7 mouse cellular contexts compared by ENCODE assay signal in genomic region chr6:113308141-113308540, GRCm38 (mm10). TPM values are rescaled to one million over a fixed set of nuclear protein-coding genes. Genes with fewer than 3 reads are reported as not detected.
DNase-seq lines count a peak whose midpoint lies in the region; ATAC-seq and TF ChIP-seq lines count a peak whose summit lies in the region.

No protein-coding gene starts in this region.

- ATAC-seq in megakaryocyte progenitor cell, adult 5-6 weeks (replicated peaks; ENCODE audit: poor library complexity), result peak; percentile 6; the same call in 1 of the 2 replicates
- ATAC-seq in stomach, embryonic 15.5 days (ENCODE audit: insufficient read depth, low FRiP score, low read depth), result no peak

- H3K27me3 ChIP-seq in C2C12 (ENCODE audit: control insufficient read depth, insufficient read depth, insufficient read length) (no peaks in the 10 kb centered on the region), ES-Bruce4 (ENCODE audit: control insufficient read depth, insufficient read depth, low read length, poor library complexity, severe bottlenecking) (no peaks in the 10 kb centered on the region)
- H3K27me3 ChIP-seq in stomach, embryonic 15.5 days (replicated peaks), result no peaks in the 10 kb centered on the region

- peak; percentile 37 for TF ChIP-seq CTCF in C2C12 (IDR thresholded peaks at IDR 0.05; ENCODE audit: control insufficient read depth, insufficient read depth, insufficient read length)
- no peak for TF ChIP-seq CTCF in ES-Bruce4 (IDR thresholded peaks at IDR 0.05; ENCODE audit: low read depth, low read length)

- H3K36me3 ChIP-seq in C2C12 (ENCODE audit: control insufficient read depth, insufficient read depth), result peaks cover 28% of the 10 kb centered on the region
- H3K36me3 ChIP-seq in ES-Bruce4 (ENCODE audit: control insufficient read depth, insufficient read depth, low read length, poor library complexity, severe bottlenecking), result peaks cover 25% of the 10 kb centered on the region
- H3K36me3 ChIP-seq in stomach, embryonic 15.5 days, result peaks cover 5% of the 10 kb centered on the region; the same call in 1 of the 2 replicates

- H3K9me3 ChIP-seq in ES-Bruce4 (replicated peaks; ENCODE audit: control insufficient read depth, insufficient read depth, low read length, poor library complexity, severe bottlenecking), result no peaks in the 10 kb centered on the region
- no peaks in the 10 kb centered on the region for H3K9me3 ChIP-seq in stomach, embryonic 15.5 days

- TF ChIP-seq EP300 in ES-Bruce4 (IDR thresholded peaks at IDR 0.05; ENCODE audit: insufficient read depth, low read depth, low read length), result no peak

- DNase-seq in cerebellum, postnatal 25 days, result peak; percentile 88 to 90
- peak; percentile 43 for DNase-seq in heart, postnatal 4 days
- DNase-seq in layer of hippocampus, postnatal 10 days (ENCODE audit: low spot score in 2 of 2), result peak; percentile 41 to 44

- WGBS in stomach, embryonic 15.5 days, result 27% methylated on average over 5 of the region's 5 CpGs

- peak overlapping the region; percentile 96 for H3K4me3 ChIP-seq in C2C12 (ENCODE audit: insufficient read depth, poor library complexity, severe bottlenecking)
- peak overlapping the region; percentile 99 for H3K4me3 ChIP-seq in ES-Bruce4 (ENCODE audit: low read depth, low read length)
- H3K4me3 ChIP-seq in stomach, embryonic 15.5 days (replicated peaks), result peak overlapping the region; percentile 83

- H3ac ChIP-seq in C2C12 (ENCODE audit: control insufficient read depth, insufficient read length, low read depth), result peak overlapping the region; percentile 94

- H3K27ac ChIP-seq in ES-Bruce4 (ENCODE audit: insufficient read depth, low read length), result 0 out of 2 replicates have a peak overlapping the region, but pooled peaks have one; percentile 8
- H3K27ac ChIP-seq in stomach, embryonic 15.5 days, result peak overlapping the region; percentile 96

- TF ChIP-seq POLR2A in ES-Bruce4 (IDR thresholded peaks at IDR 0.05; ENCODE audit: insufficient read depth, low read length), result no peak

- no peaks in the 10 kb centered on the region for H3K4me1 ChIP-seq in ES-Bruce4 (ENCODE audit: control insufficient read depth, insufficient read depth, low read length)
- H3K4me1 ChIP-seq in stomach, embryonic 15.5 days, result peaks cover 28% of the 10 kb centered on the region

- peaks cover 51% of the 10 kb centered on the region for H3K79me3 ChIP-seq in C2C12 (ENCODE audit: low read depth)

- peak overlapping the region; percentile 94 for H3K4me2 ChIP-seq in stomach, embryonic 15.5 days

- peaks cover 62% of the 10 kb centered on the region for H3K79me2 ChIP-seq in C2C12 (ENCODE audit: control insufficient read depth, insufficient read depth)

- H3K9ac ChIP-seq in ES-Bruce4 (ENCODE audit: low read depth, poor library complexity, severe bottlenecking), result peak overlapping the region; percentile 95
- peak overlapping the region; percentile 97 for H3K9ac ChIP-seq in stomach, embryonic 15.5 days

TF ChIP-seq in C2C12, 6 proteins besides CTCF, POLR2A, EP300 and RAD21:
- TF ChIP-seq USF1 (IDR thresholded peaks at IDR 0.05; ENCODE audit: low read depth), result no peak

RNA-seq across cellular contexts. Expression of gene Brpf1, which starts 1.2 kb away (rescaled TPM):
- 16.1 TPM for polyA plus RNA-seq in C2C12 (2012; fragmentation: generic; extraction: Trizol)
- 26.7 and 27.0 TPM in 2 replicates for polyA plus RNA-seq in ES-Bruce4 (2011; ENCODE audit: insufficient read depth, insufficient read length, low read depth, missing spikeins)
- total RNA-seq in heart, postnatal 4 days (2021), result 10 to 100 TPM; 21.8 to 23.8 TPM
- total RNA-seq in layer of hippocampus, postnatal 10 days (2021), result 10 to 100 TPM; 28.3 to 28.6 TPM
- total RNA-seq in megakaryocyte progenitor cell, adult 5-6 weeks (2015), result 33.9 and 34.7 TPM in 2 replicates
- 36.6 and 39.0 TPM in 2 replicates for total RNA-seq in megakaryocyte progenitor cell, adult 5-6 weeks (2017)
- 15.9 and 17.6 TPM in 2 replicates for polyA plus RNA-seq in stomach, embryonic 15.5 days (2015; fragmentation: Nextera tagmentation; extraction: Ambion mirVana)

RNA-seq across cellular contexts. Expression of gene Ogg1, which starts 18.6 kb away (rescaled TPM):
- 18.5 TPM for polyA plus RNA-seq in C2C12 (2012; fragmentation: generic; extraction: Trizol)
- polyA plus RNA-seq in ES-Bruce4 (2011; ENCODE audit: insufficient read depth, insufficient read length, low read depth, missing spikeins), result 24.2 and 26.8 TPM in 2 replicates
- 1 to 10 TPM; 5.2 to 6.2 TPM for total RNA-seq in heart, postnatal 4 days (2021)
- total RNA-seq in layer of hippocampus, postnatal 10 days (2021), result 1 to 10 TPM; 6.7 to 8.0 TPM
- total RNA-seq in megakaryocyte progenitor cell, adult 5-6 weeks (2015), result 12.7 and 13.4 TPM in 2 replicates
- 4.1 and 9.7 TPM in 2 replicates for total RNA-seq in megakaryocyte progenitor cell, adult 5-6 weeks (2017)
- 13.1 and 13.3 TPM in 2 replicates for polyA plus RNA-seq in stomach, embryonic 15.5 days (2015; fragmentation: Nextera tagmentation; extraction: Ambion mirVana)

RNA-seq across cellular contexts. Expression of gene Cpne9, which starts 26.0 kb away (rescaled TPM):
- polyA plus RNA-seq in C2C12 (2012; fragmentation: generic; extraction: Trizol), result 0.01 TPM
- polyA plus RNA-seq in ES-Bruce4 (2011; ENCODE audit: insufficient read depth, insufficient read length, low read depth, missing spikeins), result 3.7 and 5.3 TPM in 2 replicates
- total RNA-seq in heart, postnatal 4 days (2021), result not detected
- 1 to 10 TPM; 7.1 to 8.1 TPM for total RNA-seq in layer of hippocampus, postnatal 10 days (2021)
- 0.49 TPM in 1 of 2 replicates, not detected in the other for total RNA-seq in megakaryocyte progenitor cell, adult 5-6 weeks (2015)
- not detected in 2 replicates for total RNA-seq in megakaryocyte progenitor cell, adult 5-6 weeks (2017)
- polyA plus RNA-seq in stomach, embryonic 15.5 days (2015; fragmentation: Nextera tagmentation; extraction: Ambion mirVana), result 0.22 and 0.23 TPM in 2 replicates

RNA-seq across cellular contexts. Expression of gene Camk1, which starts 35.6 kb away (rescaled TPM):
- polyA plus RNA-seq in C2C12 (2012; fragmentation: generic; extraction: Trizol) (43.2 TPM), ES-Bruce4 (2011; ENCODE audit: insufficient read depth, insufficient read length, low read depth, missing spikeins) (7.6 and 7.7 TPM in 2 replicates)
- 10 to 100 TPM; 73.5 to 73.7 TPM for total RNA-seq in heart, postnatal 4 days (2021)
- 10 to 100 TPM; 59.5 to 64.3 TPM for total RNA-seq in layer of hippocampus, postnatal 10 days (2021)
- total RNA-seq in megakaryocyte progenitor cell, adult 5-6 weeks (2015), result 10.2 and 15.2 TPM in 2 replicates
- total RNA-seq in megakaryocyte progenitor cell, adult 5-6 weeks (2017), result 16.6 and 24.3 TPM in 2 replicates
- polyA plus RNA-seq in stomach, embryonic 15.5 days (2015; fragmentation: Nextera tagmentation; extraction: Ambion mirVana), result 92.7 and 94.4 TPM in 2 replicates

Comparison
In these comparisons a context has a peak if more than half of its experiments do, and no peak if none do; other contexts are left out.
1. RNA of gene Cpne9, which starts 26.0 kb away (total RNA-seq): 7.1 to 8.1 TPM in layer of hippocampus, postnatal 10 days; 0.49 TPM in megakaryocyte progenitor cell, adult 5-6 weeks and not detected in heart, postnatal 4 days; every median in the first group is over 4 times any median in the second.
2. Peak in every context shown above with its lines, with median percentiles within 50 percentile points of each other: H3K4me3 ChIP-seq and DNase-seq.